Mouse (Mus musculus): Measurements from ENCODE around the gene Prpf19. TPM values are rescaled to one million over a fixed set of nuclear protein-coding genes. Genes with fewer than 3 reads are reported as not detected.

Gene Prpf19
- polyA plus RNA-seq, 1 experiment from 2014 or later = 47.1 TPM

DNA sequence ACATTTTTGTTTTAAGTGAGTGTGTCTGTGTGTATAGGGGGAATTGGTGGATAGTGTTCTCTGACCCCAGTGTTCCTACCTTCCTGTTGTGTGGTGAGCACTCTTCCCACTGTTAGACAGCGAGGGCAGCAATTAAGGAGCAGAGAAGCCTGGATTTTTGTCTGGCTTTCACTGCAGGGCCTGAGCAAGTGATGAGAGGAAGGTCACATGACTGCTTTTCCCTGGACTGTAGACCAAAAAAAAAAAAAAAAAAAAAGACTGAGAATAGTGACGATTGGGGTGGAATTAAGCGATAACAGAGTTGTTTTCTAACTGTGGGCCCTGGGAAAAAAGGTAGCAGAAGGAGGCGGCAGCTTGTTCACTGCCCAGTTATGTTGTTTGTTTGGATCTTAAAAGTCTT, 31.6 kb downstream of the Prpf19 start:
- H3K9me3 ChIP-seq = no peaks in the 10 kb centered on the region
- peaks cover 23% of the 10 kb centered on the region for H3K4me1 ChIP-seq
- H3K4me3 ChIP-seq = no peak overlapping the region
- H3K27ac ChIP-seq = peak overlapping the region; percentile 81
- 51% methylated on average over 4 of the region's 4 CpGs for WGBS
- H3K27me3 ChIP-seq (ENCODE audit: poor library complexity, severe bottlenecking) = no peaks in the 10 kb centered on the region
- H3K36me3 ChIP-seq (replicated peaks) = no peaks in the 10 kb centered on the region
- DNase-seq (ENCODE audit: extremely low spot score, low spot score) = no peak

DNA sequence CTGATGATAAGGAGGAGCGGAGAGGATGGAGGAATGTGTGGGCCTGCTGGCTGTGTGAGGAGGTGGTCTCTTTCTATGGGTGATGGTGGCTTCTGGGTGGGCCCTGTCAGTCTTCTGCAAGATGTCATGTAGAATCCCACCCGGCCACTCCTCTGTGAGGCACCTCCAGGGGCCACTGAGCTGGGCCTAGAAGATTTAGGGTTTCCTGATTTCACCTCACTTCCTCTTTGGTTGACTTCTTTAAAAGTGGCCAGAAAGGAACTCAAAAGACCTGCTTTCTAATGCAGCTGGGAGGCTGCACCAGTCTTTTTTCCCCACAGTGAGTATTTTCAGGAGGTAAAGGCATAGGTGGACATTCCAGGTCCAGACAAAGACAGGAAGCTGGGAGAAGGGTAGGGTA, 35.6 kb downstream of the Prpf19 start:
- 84% methylated on average over 2 of the region's 2 CpGs for WGBS
- H3K9me3 ChIP-seq = no peaks in the 10 kb centered on the region
- no peak overlapping the region for H3K27ac ChIP-seq
- no peaks in the 10 kb centered on the region for H3K36me3 ChIP-seq (replicated peaks)
- H3K4me3 ChIP-seq = no peak overlapping the region
- no peaks in the 10 kb centered on the region for H3K27me3 ChIP-seq (ENCODE audit: poor library complexity, severe bottlenecking)
- DNase-seq (ENCODE audit: extremely low spot score, low spot score) = no peak
- H3K4me1 ChIP-seq = peaks cover 28% of the 10 kb centered on the region

DNA sequence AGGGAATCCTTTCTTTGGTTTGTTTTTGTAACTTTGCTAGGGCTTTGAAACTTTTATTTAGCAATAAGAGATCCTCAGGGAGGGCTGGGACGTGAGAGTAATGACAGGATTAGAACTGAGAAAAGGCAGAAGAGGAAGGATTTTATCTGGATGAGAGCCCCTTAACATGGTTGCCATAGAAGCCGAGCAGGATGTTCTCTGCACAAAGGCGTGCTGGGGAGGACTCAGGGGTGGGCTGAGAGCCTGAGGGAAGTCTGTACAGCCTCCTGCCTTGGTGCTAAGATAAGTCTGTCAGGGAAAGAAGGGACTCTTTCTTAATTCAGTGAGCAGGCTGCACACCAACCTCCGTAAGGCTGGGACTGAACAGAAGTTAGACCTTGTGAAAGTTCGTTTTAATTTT, 40.0 kb downstream of the Prpf19 start:
- no peaks in the 10 kb centered on the region; the same call in 1 of the 2 replicates for H3K9me3 ChIP-seq
- WGBS = 28% methylated on average over 5 of the region's 5 CpGs
- H3K27me3 ChIP-seq (ENCODE audit: poor library complexity, severe bottlenecking) = peaks cover 22% of the 10 kb centered on the region; the same call in 1 of the 2 replicates
- H3K27ac ChIP-seq = no peak overlapping the region
- H3K4me3 ChIP-seq = no peak overlapping the region
- H3K4me1 ChIP-seq = peaks cover 15% of the 10 kb centered on the region
- no peak for DNase-seq (ENCODE audit: extremely low spot score, low spot score)
- H3K36me3 ChIP-seq (replicated peaks) = no peaks in the 10 kb centered on the region

DNA sequence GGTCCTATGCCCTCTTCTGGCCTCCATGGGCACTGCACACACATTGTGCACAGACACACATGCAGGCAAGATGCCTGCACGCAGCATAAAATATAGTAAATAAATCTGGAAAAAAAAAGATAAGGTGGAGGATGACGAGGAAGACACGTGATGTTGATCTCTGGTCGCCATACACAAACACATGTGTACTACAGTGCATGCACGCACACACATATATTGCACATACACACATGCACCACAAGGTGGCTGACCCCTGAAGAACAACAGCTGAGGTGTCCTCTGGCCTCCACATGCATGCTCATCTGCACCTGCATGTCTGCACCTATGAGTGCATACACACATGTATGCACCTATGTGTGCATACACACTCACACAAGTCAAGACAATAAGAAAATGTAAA, 41.0 kb downstream of the Prpf19 start:
- WGBS = 91% methylated on average over 5 of the region's 5 CpGs
- Histone ChIP-seq H3K27me3 (ENCODE audit: poor library complexity, severe bottlenecking) (peaks cover 22% of the 10 kb centered on the region; the same call in 1 of the 2 replicates), H3K36me3 (replicated peaks) (no peaks in the 10 kb centered on the region), H3K27ac (no peak overlapping the region), H3K4me3 (no peak overlapping the region), H3K9me3 (no peaks in the 10 kb centered on the region; the same call in 1 of the 2 replicates), H3K4me1 (peaks cover 25% of the 10 kb centered on the region)
- DNase-seq (ENCODE audit: extremely low spot score, low spot score) = no peak

DNA sequence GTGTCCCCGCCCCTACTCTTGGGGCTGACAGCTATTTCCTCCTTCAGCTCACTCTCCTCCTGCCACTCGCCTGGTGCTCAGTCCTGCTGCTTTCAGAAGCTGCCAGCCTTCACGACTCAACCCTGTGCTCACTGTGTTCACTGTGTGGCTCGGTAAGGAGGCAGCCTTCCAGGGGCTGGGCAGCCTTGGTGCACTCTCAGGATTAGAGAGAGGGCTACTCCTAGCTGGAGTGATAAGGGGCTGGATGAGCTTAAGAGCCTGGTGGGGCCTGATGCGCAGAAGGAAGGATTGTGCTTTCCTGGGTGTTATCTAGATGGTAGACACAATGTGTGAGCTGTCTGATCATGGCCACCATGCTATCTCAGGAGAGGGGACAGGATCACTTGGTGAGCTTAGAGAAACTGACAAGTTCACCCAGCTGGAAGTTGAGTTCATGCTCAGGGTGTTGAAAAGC, 42.1 kb downstream of the Prpf19 start, which contains the start of gene Ptgdr2:
Ptgdr2 (plus strand) TSS at position 51 of the 454 bp plus-strand sequence.
- no peak for DNase-seq (ENCODE audit: extremely low spot score, low spot score)
- Histone ChIP-seq H3K4me3 (no peak within 1 kb of the TSS), H3K36me3 (replicated peaks) (peaks cover 9% of the 10 kb centered on the region), H3K9me3 (no peaks in the 10 kb centered on the region; the same call in 1 of the 2 replicates), H3K27ac (no peak within 1 kb of the TSS), H3K4me1 (peaks cover 30% of the 10 kb centered on the region), H3K27me3 (ENCODE audit: poor library complexity, severe bottlenecking) (peaks cover 26% of the 10 kb centered on the region)
- 60% methylated on average over 5 of the region's 5 CpGs for WGBS

DNA sequence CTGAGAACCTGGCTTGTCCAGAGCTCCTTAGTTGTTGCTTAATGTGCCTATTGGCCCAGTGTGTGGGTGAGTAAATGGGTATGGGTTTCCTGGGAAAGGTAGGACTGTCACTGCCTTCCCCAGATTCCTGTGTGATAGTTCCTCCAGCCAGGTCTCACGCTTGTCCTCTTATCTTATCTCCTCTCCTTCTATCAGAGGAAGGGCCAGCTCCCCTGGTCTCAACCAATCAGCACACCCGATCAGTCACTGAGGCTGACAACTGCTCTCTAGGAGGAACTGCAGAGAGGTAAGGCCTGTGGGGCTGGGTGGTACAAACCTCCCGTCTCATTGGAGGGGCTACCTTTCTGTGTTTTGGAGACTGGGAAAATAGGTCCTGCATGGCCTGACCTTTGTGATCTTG, 43.7 kb downstream of the Prpf19 start:
- Histone ChIP-seq H3K9me3 (no peaks in the 10 kb centered on the region; the same call in 1 of the 2 replicates), H3K4me1 (peaks cover 30% of the 10 kb centered on the region), H3K27ac (no peak overlapping the region), H3K36me3 (replicated peaks) (peaks cover 26% of the 10 kb centered on the region), H3K4me3 (no peak overlapping the region), H3K27me3 (ENCODE audit: poor library complexity, severe bottlenecking) (peaks cover 26% of the 10 kb centered on the region)
- DNase-seq (ENCODE audit: extremely low spot score, low spot score) = no peak
- WGBS = 66% methylated on average over 3 of the region's 3 CpGs

DNA sequence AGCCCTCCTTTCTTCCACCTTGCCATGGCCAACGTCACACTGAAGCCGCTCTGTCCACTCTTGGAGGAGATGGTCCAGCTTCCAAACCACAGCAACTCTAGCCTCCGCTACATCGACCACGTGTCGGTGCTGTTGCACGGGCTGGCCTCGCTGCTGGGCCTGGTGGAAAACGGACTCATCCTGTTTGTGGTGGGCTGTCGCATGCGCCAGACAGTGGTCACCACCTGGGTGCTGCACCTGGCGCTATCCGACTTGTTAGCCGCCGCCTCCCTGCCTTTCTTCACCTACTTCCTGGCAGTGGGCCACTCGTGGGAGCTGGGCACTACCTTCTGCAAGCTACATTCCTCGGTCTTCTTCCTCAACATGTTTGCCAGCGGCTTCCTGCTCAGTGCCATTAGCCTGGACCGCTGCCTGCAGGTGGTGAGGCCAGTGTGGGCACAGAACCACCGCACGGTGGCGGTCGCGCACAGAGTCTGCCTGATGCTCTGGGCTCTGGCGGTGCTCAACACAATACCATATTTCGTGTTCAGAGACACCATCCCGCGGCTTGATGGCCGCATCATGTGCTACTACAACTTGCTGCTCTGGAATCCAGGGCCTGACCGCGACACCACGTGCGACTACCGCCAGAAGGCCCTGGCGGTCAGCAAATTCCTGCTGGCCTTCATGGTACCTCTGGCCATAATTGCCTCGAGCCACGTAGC, 45.2 kb downstream of the Prpf19 start:
- H3K27me3 ChIP-seq (ENCODE audit: poor library complexity, severe bottlenecking) = peaks cover 26% of the 10 kb centered on the region
- peak overlapping the region; percentile 57 for H3K4me3 ChIP-seq
- H3K27ac ChIP-seq = peak overlapping the region; percentile 92
- 17% methylated on average over 37 of the region's 37 CpGs for WGBS
- no peaks in the 10 kb centered on the region; the same call in 1 of the 2 replicates for H3K9me3 ChIP-seq
- H3K4me1 ChIP-seq = peaks cover 21% of the 10 kb centered on the region
- H3K36me3 ChIP-seq (replicated peaks) = peaks cover 40% of the 10 kb centered on the region
- peak; percentile 87 for DNase-seq (ENCODE audit: extremely low spot score, low spot score)

DNA sequence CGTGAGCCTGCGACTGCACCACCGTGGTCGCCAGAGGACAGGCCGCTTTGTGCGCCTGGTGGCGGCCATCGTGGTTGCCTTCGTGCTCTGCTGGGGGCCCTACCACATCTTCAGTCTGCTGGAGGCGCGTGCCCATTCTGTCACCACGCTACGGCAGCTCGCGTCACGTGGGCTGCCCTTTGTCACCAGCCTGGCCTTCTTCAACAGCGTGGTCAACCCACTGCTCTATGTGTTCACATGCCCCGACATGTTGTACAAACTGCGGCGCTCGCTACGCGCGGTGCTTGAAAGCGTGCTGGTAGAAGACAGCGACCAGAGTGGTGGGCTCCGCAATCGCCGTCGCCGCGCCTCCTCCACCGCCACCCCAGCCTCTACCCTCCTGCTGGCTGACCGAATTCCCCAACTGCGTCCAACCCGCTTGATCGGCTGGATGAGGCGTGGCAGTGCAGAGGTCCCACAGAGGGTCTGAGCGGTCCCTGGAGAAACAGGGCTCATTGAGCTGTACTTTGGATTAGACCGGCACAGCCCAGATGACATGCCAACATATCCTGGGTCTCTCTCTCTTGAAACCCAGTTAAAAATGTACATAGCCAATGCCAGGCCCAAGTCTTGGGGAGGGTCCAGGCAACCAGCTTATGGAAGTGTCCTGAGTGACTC, 45.9 kb downstream of the Prpf19 start:
- peak overlapping the region; percentile 57 for H3K4me3 ChIP-seq
- H3K9me3 ChIP-seq = no peaks in the 10 kb centered on the region; the same call in 1 of the 2 replicates
- peaks cover 18% of the 10 kb centered on the region for H3K4me1 ChIP-seq
- peaks cover 26% of the 10 kb centered on the region for H3K27me3 ChIP-seq (ENCODE audit: poor library complexity, severe bottlenecking)
- 2% methylated on average over 40 of the region's 40 CpGs for WGBS
- peak; percentile 71 for DNase-seq (ENCODE audit: extremely low spot score, low spot score)
- peaks cover 47% of the 10 kb centered on the region for H3K36me3 ChIP-seq (replicated peaks)
- H3K27ac ChIP-seq = peak overlapping the region; percentile 92

DNA sequence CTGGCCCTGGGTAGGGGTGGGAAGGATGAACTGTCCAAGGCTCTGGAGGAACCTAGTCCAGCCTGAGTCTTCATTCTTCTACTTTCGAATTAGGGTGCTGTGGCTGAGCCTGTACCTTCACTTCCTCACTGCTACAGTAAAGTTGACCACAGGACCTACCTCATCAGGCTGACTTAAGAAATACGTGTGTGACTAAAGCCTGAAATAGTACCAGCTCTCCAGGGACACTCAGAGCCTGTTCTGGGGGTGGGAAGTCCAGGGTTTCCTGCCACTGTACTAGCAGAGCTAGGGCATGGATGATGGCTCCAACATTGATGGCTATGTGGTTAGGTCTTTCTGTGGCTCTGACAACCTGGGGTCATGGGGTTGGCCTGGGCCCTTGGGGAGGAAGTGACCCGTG, 48.9 kb downstream of the Prpf19 start:
- H3K36me3 ChIP-seq (replicated peaks) = peaks cover 59% of the 10 kb centered on the region
- H3K9me3 ChIP-seq = no peaks in the 10 kb centered on the region
- 85% methylated on average over 3 of the region's 3 CpGs for WGBS

DNA sequence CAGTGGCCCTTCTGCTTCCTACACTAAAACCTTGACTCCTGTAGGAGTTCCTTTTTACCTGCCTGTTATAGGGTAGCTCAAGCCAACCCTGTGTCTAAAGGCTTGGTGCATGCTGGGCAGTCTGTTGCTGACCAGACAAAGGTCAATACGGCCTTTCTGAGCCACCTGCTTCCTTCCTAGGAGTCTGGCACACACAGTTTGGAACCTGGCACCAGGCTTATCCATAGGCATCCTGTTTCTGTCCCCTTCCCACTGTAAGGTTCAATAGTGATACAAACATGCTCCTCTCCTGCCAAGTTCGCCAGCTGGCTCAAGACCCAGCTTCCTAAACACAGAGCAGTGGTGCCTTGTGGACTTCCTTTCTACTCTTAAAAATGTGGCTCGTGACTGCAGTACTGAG, 51.5 kb downstream of the Prpf19 start:
- no peak for DNase-seq (ENCODE audit: extremely low spot score, low spot score)
- Histone ChIP-seq H3K4me1 (peaks cover 35% of the 10 kb centered on the region), H3K36me3 (replicated peaks) (peaks cover 56% of the 10 kb centered on the region), H3K4me3 (peak overlapping the region; percentile 76), H3K27me3 (ENCODE audit: poor library complexity, severe bottlenecking) (peaks cover 4% of the 10 kb centered on the region; the same call in 1 of the 2 replicates), H3K27ac (no peak overlapping the region), H3K9me3 (no peaks in the 10 kb centered on the region)
- 91% methylated on average over 3 of the region's 3 CpGs for WGBS

More for the DNA sequence above, 48.9 kb downstream of the Prpf19 start:
- H3K4me3 ChIP-seq = no peak overlapping the region
- DNase-seq (ENCODE audit: extremely low spot score, low spot score) = no peak
- H3K27me3 ChIP-seq (ENCODE audit: poor library complexity, severe bottlenecking) = peaks cover 11% of the 10 kb centered on the region
- peaks cover 42% of the 10 kb centered on the region for H3K4me1 ChIP-seq
- no peak overlapping the region for H3K27ac ChIP-seq

DNA sequence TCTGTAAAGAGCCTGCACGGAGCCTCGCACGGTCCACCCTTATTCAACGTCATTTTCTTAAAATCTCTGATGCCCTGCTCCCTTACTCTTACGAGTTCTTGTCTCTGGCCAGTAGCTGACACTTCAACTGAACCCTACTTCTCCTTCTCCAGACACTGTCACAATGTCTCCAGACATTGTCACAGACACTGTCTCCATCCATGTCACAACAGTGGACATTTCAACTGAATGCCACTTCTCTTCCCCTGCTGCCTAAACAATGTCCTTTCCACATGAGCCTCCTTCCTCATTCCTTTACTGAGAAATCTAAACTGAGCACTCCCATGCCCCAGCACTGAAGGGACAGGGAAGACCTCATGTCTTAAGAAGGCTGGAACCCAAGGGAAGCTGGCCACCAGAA, 52.2 kb downstream of the Prpf19 start:
- no peaks in the 10 kb centered on the region for H3K27me3 ChIP-seq (ENCODE audit: poor library complexity, severe bottlenecking)
- H3K36me3 ChIP-seq (replicated peaks) = peaks cover 49% of the 10 kb centered on the region
- no peak for DNase-seq (ENCODE audit: extremely low spot score, low spot score)
- peak overlapping the region; percentile 76 for H3K4me3 ChIP-seq
- 90% methylated on average over 5 of the region's 5 CpGs for WGBS
- H3K9me3 ChIP-seq = no peaks in the 10 kb centered on the region
- peaks cover 42% of the 10 kb centered on the region for H3K4me1 ChIP-seq
- no peak overlapping the region for H3K27ac ChIP-seq

DNA sequence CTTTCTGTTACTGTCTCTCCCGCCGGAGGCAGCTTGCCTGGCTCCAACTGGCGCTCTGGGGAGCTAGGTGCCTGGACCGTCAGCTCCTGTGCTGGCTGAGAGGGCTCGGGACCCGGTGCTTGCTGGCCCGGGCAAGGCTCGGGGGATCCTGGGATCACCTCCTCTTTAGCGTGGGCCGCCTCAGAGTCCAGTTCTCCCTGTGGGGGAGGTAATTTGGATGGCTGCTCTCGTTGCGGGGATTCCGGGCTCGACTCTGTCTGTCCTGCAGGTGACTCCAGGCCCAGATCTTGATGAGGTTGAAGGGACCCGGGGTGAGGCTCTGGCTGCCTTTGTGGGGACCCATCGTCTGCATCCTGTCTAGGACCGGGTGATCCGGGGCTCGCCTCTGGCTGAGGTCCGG, 53.4 kb downstream of the Prpf19 start:
- Histone ChIP-seq H3K27ac (peak overlapping the region; percentile 82), H3K4me3 (peak overlapping the region; percentile 76), H3K4me1 (peaks cover 46% of the 10 kb centered on the region), H3K36me3 (replicated peaks) (peaks cover 37% of the 10 kb centered on the region), H3K27me3 (ENCODE audit: poor library complexity, severe bottlenecking) (no peaks in the 10 kb centered on the region), H3K9me3 (no peaks in the 10 kb centered on the region)
- WGBS = under 1% methylated on average over 20 of the region's 20 CpGs
- no peak for DNase-seq (ENCODE audit: extremely low spot score, low spot score)

DNA sequence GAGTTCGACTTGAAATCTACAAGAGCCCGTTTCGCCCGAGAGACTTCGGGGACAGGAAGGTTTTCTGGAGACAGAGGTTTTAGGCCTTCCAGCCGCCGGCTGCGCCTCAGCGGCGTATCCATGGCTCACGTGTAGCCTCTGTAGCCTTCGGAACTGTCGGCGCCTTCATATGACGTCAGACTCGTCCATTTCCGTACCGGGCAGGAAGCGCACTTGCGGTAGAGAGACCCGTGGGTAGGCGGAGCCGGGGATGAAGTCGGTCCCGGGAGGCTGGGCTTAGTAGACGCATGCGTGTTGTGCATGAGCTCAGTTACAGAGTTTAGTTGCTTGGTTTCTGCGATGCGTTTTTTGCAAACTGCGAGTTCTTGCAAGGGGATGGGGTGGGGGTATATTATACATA, 54.1 kb downstream of the Prpf19 start, which contains the start of gene Ccdc86:
Ccdc86 (minus strand) TSS at position 155 of the 400 bp plus-strand sequence.
- WGBS = under 1% methylated on average over 30 of the region's 30 CpGs
- no peaks in the 10 kb centered on the region for H3K9me3 ChIP-seq
- peak; percentile 99 for DNase-seq (ENCODE audit: extremely low spot score, low spot score)
- peaks cover 30% of the 10 kb centered on the region for H3K36me3 ChIP-seq (replicated peaks)
- H3K27me3 ChIP-seq (ENCODE audit: poor library complexity, severe bottlenecking) = no peaks in the 10 kb centered on the region
- H3K4me1 ChIP-seq = peaks cover 46% of the 10 kb centered on the region
- H3K4me3 ChIP-seq = peak within 1 kb of the TSS; percentile 76
- peak within 1 kb of the TSS; percentile 82 for H3K27ac ChIP-seq

Data from forebrain, embryonic 10.5 days (tissue).